Mouse (Mus musculus) forebrain, embryonic 14.5 days (tissue): Measurements from ENCODE around the gene Lrrc73. TPM values are rescaled to one million over a fixed set of nuclear protein-coding genes. Genes with fewer than 3 reads are reported as not detected.

ENCODE experiments used
- ATAC-seq: fragments of 200-750 bp; cut with Nextera tagmentation; 2 replicates; pipeline ENCODE4 v1.8.0; 2017; ENCODE audit warnings: mild to moderate bottlenecking, moderate library complexity
- DNase-seq: peaks from one replicate; pipeline ENCODE4 v3.0.0-alpha.2; 2015; ENCODE audit warnings: low spot score
- H3K27ac ChIP-seq: fragments of 300-500 bp; sonication (generic); 2 replicates; pipeline ENCODE4 v1.5.1; 2014; ENCODE audit warnings: low read depth, mild to moderate bottlenecking, control low read depth, low read length, moderate library complexity
- H3K27me3 ChIP-seq: fragments of 300-500 bp; sonication (generic); replicated peaks from 2 replicates; pipeline ENCODE4 v1.6.1; 2014; ENCODE audit warnings: low read length, control low read depth, mixed read lengths; ENCODE audit not compliant: control insufficient read depth, insufficient read depth
- H3K36me3 ChIP-seq: fragments of 300-500 bp; sonication (generic); 2 replicates; pipeline ENCODE4 v1.6.1; 2014; ENCODE audit warnings: low read length, control low read depth; ENCODE audit not compliant: control insufficient read depth, insufficient read depth
- H3K4me1 ChIP-seq: fragments of 300-500 bp; sonication (generic); 2 replicates; pipeline ENCODE4 v1.6.1; 2014; ENCODE audit warnings: antibody characterized with exemption, low read length, control low read depth; ENCODE audit not compliant: control insufficient read depth, insufficient read depth
- H3K4me2 ChIP-seq: fragments of 300-500 bp; sonication (generic); 2 replicates; pipeline ENCODE4 v1.6.1; 2014; ENCODE audit warnings: mild to moderate bottlenecking, control low read depth, low read length
- H3K4me3 ChIP-seq: fragments of 300-500 bp; sonication (generic); 2 replicates; pipeline ENCODE4 v1.5.1; 2014; ENCODE audit warnings: low read depth, low read length, control low read depth
- H3K9ac ChIP-seq: fragments of 300-500 bp; sonication (generic); 2 replicates; pipeline ENCODE4 v1.6.1; 2014; ENCODE audit warnings: mild to moderate bottlenecking, low read length, control low read depth, moderate library complexity
- H3K9me3 ChIP-seq: fragments of 300-500 bp; sonication (generic); replicated peaks from 2 replicates; pipeline ENCODE4 v1.6.1; 2016; ENCODE audit warnings: low read length, control low read depth, mixed read lengths; ENCODE audit not compliant: control insufficient read depth
- WGBS: fragments of 180-500 bp; shearing (Covaris S2); extraction: QIAGEN DNeasy Blood & Tissue Kit; methylation state at CpG from one replicate; pipeline ENCODE4 v1.1.7; 2014; 5-methylcytosine and 5-hydroxymethylcytosine counted together
- polyA plus RNA-seq: library from polyadenylated mRNA; unstranded; fragments of >200 nt; fragmentation: Nextera tagmentation; extraction: Ambion mirVana; gene quantifications from 2 replicates; pipeline ENCODE4 v1.2.1, GENCODE M21; 2014

The Lrrc73 gene
- polyA plus RNA-seq, 1 experiment from 2014 or later = 9.8 TPM

DNA sequence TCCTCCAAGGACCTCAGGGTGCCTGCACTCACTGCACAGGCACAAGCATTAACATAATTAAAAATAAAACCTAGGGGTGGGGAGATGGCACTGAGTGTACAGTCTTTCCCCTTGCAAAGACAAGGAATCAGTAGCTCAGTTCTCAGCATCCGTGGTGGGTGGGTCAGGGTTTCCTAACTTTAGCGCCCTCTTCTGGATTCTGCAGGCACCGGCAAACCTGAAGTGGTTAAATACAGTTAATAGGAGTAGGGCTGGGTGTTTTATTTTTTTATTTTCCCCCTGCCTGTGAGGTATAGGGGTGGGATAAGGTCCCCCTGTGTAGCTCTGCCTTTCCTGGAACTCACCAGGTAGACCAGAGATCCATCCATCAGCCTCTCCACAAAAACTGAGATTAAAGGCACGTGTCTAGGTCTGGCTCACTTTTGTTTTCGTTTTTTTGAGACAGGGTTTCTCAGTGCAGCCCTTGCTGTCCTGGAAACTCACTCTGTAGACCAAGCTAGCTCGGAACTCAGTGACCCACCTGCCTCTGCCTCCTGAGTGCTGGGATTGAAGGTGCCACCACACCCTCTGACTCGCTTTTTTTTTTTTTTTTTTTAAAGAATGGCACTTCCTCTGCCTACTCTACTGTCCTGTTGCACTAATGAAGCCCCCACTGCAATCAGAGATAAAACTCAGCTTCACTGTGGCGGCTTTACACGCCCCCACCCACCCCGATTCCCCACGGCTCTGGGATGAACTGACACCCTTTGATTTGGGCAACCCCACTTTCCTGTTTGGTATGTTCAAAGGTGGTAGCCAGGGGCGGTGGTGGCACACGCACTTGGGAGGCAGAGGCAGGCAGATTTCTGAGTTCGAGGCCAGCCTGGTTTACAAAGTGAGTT lies 520 bp upstream of the Lrrc73 start:
- 0 out of 2 replicates have a peak, but pooled peaks have one; percentile 0 for ATAC-seq
- Histone ChIP-seq H3K27me3 (0 out of 2 replicates have a peak, but pooled peaks cover 7% of the 10 kb centered on the region), H3K9me3 (no peaks in the 10 kb centered on the region), H3K27ac (no peak overlapping the region), H3K4me2 (peak overlapping the region; percentile 98), H3K4me3 (peak overlapping the region; percentile 77; the same call in 1 of the 2 replicates), H3K4me1 (peaks cover 18% of the 10 kb centered on the region), H3K36me3 (peaks cover 43% of the 10 kb centered on the region), H3K9ac (peak overlapping the region; percentile 73; the same call in 1 of the 2 replicates)
- peak; percentile 69 for DNase-seq
- WGBS = 59% methylated on average over 14 of the region's 14 CpGs

DNA sequence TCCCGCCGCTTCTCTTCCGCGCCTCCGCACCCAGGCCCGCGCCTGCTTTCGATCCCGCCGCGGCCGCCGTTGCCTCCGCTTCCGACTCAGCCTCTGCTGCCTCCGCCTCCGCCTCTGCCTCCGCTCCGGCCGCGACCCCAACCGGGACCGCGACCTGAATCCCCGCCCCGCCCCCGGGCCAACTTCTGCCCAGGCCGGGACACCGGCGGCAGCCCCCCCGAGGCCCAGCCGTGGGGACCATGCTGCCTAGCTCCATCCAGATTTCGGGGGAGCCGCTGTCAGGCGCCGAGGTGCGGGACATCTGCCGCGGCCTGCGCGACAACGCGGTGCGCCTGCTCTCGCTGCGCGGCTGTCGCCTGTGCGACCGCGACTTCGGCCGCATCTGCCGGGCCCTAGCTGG lies 775 bp downstream of the Lrrc73 start:
- WGBS = 0% methylated on average over 35 of the region's 54 CpGs
- H3K4me3 ChIP-seq = peak overlapping the region; percentile 77
- H3K4me2 ChIP-seq = peak overlapping the region; percentile 98
- H3K9me3 ChIP-seq = no peaks in the 10 kb centered on the region
- peak; percentile 56 for ATAC-seq
- H3K36me3 ChIP-seq = peaks cover 53% of the 10 kb centered on the region
- peaks cover 12% of the 10 kb centered on the region for H3K4me1 ChIP-seq
- DNase-seq = no peak
- peak overlapping the region; percentile 73 for H3K9ac ChIP-seq
- peak overlapping the region; percentile 59 for H3K27ac ChIP-seq
- H3K27me3 ChIP-seq = 0 out of 2 replicates have a peak, but pooled peaks cover 7% of the 10 kb centered on the region

DNA sequence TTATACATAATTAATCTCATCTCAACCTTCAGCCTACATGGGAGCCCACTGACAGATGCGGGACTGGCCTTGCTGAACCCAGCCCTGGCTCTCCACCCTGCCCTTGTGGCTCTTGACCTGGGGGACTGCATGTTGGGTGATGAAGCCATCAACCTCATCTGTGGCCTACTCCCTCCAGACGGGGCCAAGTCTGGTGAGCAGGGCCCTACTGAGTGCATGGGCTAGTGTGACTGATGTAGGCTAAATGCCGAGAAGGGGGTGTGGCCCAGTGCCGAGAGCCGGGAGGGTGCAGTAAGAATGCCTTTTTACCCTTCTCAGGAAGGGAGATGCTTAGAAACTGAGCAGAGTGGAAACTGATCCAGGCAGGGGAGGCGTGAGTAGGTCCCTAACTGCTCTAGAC lies 1.8 kb downstream of the Lrrc73 start:
- peak overlapping the region; percentile 73; the same call in 1 of the 2 replicates for H3K9ac ChIP-seq
- H3K4me3 ChIP-seq = peak overlapping the region; percentile 77; the same call in 1 of the 2 replicates
- H3K27ac ChIP-seq = no peak overlapping the region
- H3K36me3 ChIP-seq = peaks cover 53% of the 10 kb centered on the region
- no peaks in the 10 kb centered on the region for H3K9me3 ChIP-seq
- H3K4me2 ChIP-seq = peak overlapping the region; percentile 98
- DNase-seq (no peak), ATAC-seq (no peak)
- 0 out of 2 replicates have a peak, but pooled peaks cover 7% of the 10 kb centered on the region for H3K27me3 ChIP-seq
- 36% methylated on average over 6 of the region's 6 CpGs for WGBS
- peaks cover 10% of the 10 kb centered on the region for H3K4me1 ChIP-seq

DNA sequence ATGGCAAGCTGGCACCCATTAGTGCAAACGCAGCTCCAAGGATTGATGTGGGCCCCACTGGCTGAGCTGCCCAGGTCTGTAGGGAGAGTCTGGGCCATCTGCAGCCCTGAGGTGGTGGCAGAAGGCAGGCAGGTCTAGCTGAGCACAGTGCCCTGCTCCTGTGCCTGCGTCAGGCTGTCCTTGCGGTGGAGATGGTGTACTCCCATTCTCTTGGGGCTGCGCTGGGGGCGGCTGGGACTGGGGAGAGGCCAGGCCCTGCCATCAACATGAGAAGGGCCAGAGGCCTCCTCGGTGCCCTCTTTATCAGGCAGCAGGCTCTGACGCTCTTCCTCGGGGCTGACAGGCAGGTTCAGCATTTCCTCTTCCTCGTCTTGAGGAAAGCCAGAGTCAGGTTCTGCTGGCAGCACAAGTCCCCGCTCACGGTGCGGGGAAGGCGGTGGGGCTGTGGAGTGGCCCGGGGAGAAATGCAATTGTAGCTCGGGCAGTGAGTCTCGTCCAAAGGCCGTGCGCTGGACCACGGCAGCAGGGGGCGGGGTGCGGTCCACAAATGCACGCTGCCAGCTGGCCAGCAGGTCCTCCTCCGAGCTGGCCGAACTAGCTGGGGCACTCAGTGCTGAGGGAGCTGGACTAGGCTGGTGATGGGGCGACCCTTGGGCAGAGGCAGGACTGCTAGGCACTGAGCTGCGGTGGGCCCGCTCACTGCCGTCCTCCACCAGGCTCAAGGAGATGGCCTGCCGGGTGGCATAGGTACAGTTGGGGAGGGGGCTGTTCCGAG lies 5.1 kb downstream of the Lrrc73 start:
- ATAC-seq (no peak), DNase-seq (no peak)
- Histone ChIP-seq H3K9me3 (no peaks in the 10 kb centered on the region), H3K4me3 (no peak overlapping the region), H3K4me1 (peaks cover 7% of the 10 kb centered on the region), H3K9ac (no peak overlapping the region), H3K27me3 (0 out of 2 replicates have a peak, but pooled peaks cover 7% of the 10 kb centered on the region), H3K4me2 (no peak overlapping the region), H3K27ac (no peak overlapping the region), H3K36me3 (peaks cover 63% of the 10 kb centered on the region)
- WGBS = 87% methylated on average over 30 of the region's 30 CpGs

DNA sequence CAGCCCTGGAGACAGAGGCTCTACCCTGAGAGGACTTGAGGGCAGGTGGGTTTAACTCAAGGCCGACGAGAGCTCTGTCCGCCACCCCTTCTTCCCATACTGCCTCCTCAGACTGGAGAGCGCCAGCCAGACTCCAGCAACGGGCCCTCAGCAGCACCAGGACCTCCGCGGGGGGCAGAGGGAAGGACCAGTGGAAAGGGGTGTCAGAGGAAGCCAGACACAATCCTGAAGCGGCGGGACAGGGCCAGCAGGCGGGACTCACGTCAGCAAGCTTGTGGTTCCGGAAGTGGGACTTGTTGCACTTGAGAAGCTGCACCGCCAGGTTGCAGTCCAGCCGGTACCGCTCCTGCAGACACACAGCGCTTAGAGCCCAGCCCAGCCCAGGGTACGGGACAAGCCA lies 6.3 kb downstream of the Lrrc73 start:
- no peak for DNase-seq
- WGBS = 94% methylated on average over 17 of the region's 17 CpGs
- 0 out of 2 replicates have a peak, but pooled peaks cover 7% of the 10 kb centered on the region for H3K27me3 ChIP-seq
- H3K9ac ChIP-seq = no peak overlapping the region
- no peak overlapping the region for H3K4me3 ChIP-seq
- peaks cover 6% of the 10 kb centered on the region; the same call in 1 of the 2 replicates for H3K4me1 ChIP-seq
- H3K27ac ChIP-seq = no peak overlapping the region
- peaks cover 74% of the 10 kb centered on the region for H3K36me3 ChIP-seq
- ATAC-seq = no peak
- no peak overlapping the region for H3K4me2 ChIP-seq
- no peaks in the 10 kb centered on the region for H3K9me3 ChIP-seq

DNA sequence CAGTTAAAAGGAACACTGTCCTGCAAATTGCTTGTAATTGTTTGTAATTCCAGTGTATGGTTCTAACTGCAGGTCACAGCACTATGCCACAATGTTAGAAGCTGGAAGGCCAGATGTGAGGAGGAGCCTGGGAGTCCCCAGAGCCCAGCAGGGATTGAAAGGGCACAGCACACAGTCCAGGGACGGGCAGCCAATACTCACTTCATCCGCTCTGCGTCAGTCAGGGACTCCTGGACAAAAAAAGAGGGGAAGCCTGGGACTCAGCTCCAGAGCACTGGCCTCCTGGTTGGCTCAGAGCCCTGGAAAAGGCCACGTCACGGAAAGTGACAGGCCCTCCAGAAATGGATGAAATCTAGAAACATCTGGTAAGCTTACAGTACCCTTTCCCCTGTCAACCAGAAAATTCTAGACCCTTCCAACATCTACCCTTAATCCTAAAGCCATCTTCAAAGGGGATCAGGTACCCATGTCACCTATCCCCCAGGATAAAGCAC lies 8.9 kb downstream of the Lrrc73 start:
- ATAC-seq = no peak
- Histone ChIP-seq H3K9ac (no peak overlapping the region), H3K4me3 (no peak overlapping the region), H3K9me3 (no peaks in the 10 kb centered on the region), H3K27me3 (no peaks in the 10 kb centered on the region), H3K4me1 (no peaks in the 10 kb centered on the region), H3K4me2 (no peak overlapping the region), H3K36me3 (peaks cover 77% of the 10 kb centered on the region), H3K27ac (no peak overlapping the region)
- 94% methylated on average over 5 of the region's 5 CpGs for WGBS
- DNase-seq = no peak

DNA sequence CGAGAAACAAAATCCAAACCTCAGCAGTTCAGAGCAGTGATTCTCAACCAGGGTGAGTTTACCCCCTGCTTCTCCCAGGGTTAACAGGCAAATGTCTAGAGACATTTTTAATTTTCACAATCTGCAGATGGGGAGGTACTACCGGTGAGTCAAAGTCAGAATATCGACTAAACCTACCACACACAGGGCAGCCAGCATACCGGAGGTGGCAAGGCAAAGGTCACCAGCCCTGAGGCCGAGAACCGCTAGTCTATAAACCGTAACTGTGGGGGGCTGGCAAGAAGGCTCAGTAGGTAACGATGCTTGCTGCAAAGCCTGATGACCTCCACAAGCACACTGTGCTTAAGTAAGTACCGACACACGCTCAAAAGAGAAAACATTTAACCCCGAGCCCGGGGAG lies 12.2 kb downstream of the Lrrc73 start:
- H3K9me3 ChIP-seq = no peaks in the 10 kb centered on the region
- ATAC-seq (peak; percentile 13; the same call in 1 of the 2 replicates), DNase-seq (no peak)
- peaks cover 50% of the 10 kb centered on the region for H3K36me3 ChIP-seq
- no peak overlapping the region for H3K4me2 ChIP-seq
- no peak overlapping the region for H3K4me3 ChIP-seq
- no peak overlapping the region for H3K27ac ChIP-seq
- no peaks in the 10 kb centered on the region for H3K4me1 ChIP-seq
- no peaks in the 10 kb centered on the region for H3K27me3 ChIP-seq
- no peak overlapping the region for H3K9ac ChIP-seq
- 86% methylated on average over 12 of the region's 12 CpGs for WGBS

- Histone ChIP-seq H3K9me3 (no peaks in the 10 kb centered on the region), H3K36me3 (peaks cover 50% of the 10 kb centered on the region)
These were observed 12.7 kb downstream of the Lrrc73 start for GRCm38 (mm10) chr17:46265918-46266618.

More at GRCm38 (mm10) chr17:46265918-46266618, 12.7 kb downstream of the Lrrc73 start:
- no peak overlapping the region for H3K4me2 ChIP-seq
- H3K27ac ChIP-seq = no peak overlapping the region
- ATAC-seq (peak; percentile 74), DNase-seq (peak; percentile 87)
- no peaks in the 10 kb centered on the region for H3K27me3 ChIP-seq
- H3K4me3 ChIP-seq = no peak overlapping the region
- WGBS = 28% methylated on average over 14 of the region's 14 CpGs
- H3K4me1 ChIP-seq = no peaks in the 10 kb centered on the region
- no peak overlapping the region for H3K9ac ChIP-seq
